ENCODE assay signal across 8 mouse cellular contexts in the genomic region with DNA sequence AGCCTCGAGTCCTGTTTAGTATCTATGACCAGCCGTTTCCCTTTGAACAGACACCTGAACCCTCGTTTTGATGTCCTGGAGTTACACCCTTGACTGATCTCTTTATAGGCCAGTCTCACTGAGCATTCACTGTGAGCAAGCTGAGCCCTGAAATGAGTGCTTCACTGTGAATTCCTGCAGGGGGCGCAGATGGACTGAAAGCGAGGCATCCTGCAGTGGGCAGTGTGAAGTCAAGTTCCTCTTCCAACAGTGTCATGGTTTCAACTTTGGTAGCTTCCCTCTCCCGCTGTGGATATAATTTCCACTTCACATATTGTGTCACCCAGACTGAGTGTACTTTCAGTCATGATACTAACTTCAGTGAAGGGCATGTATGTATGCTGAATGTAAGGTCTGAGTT.
DNase-seq lines count a peak whose midpoint lies in the region; ATAC-seq lines count a peak whose summit lies in the region.

No protein-coding gene starts in this region.

- no peak overlapping the region for H3K27ac ChIP-seq in heart, embryonic 10.5 days
- no peak overlapping the region for H3K27ac ChIP-seq in limb, embryonic 13.5 days

- no peak overlapping the region for H3K4me2 ChIP-seq in limb, embryonic 13.5 days (replicated peaks)

- WGBS in heart, embryonic 10.5 days = 29% methylated on average over 6 of the region's 6 CpGs
- WGBS in limb, embryonic 13.5 days = 13% methylated on average over 6 of the region's 6 CpGs

- peak; percentile 82 to 90 for DNase-seq in heart, adult 18-20 months
- no peak for DNase-seq in heart, embryonic 10.5 days (ENCODE audit: low spot score)
- DNase-seq in embryo, embryonic 10 days (ENCODE audit: low spot score) = peak; percentile 79
- DNase-seq in gastrocnemius, postnatal 4 days (ENCODE audit: low spot score in 2 of 2) = peak; percentile 58 to 78
- peak; percentile 55 to 77 for DNase-seq in kidney, adult 8-10 months
- peak; percentile 67 to 71 for DNase-seq in monocyte, adult 2 months (ENCODE audit: low read depth in 1 of 2, low spot score in 2 of 2)
- DNase-seq in spleen, postnatal 14 days (ENCODE audit: low spot score in 2 of 2) = peak; percentile 56 to 68

- H3K36me3 ChIP-seq in heart, embryonic 10.5 days = no peaks in the 10 kb centered on the region
- H3K36me3 ChIP-seq in limb, embryonic 13.5 days = no peaks in the 10 kb centered on the region

- H3K4me3 ChIP-seq in heart, embryonic 10.5 days = no peak overlapping the region
- no peak overlapping the region for H3K4me3 ChIP-seq in limb, embryonic 13.5 days

- H3K9me3 ChIP-seq in heart, embryonic 10.5 days = no peaks in the 10 kb centered on the region
- H3K9me3 ChIP-seq in limb, embryonic 13.5 days = no peaks in the 10 kb centered on the region

- H3K9ac ChIP-seq in limb, embryonic 13.5 days = no peak overlapping the region

- H3K27me3 ChIP-seq in heart, embryonic 10.5 days (ENCODE audit: insufficient read depth, poor library complexity, severe bottlenecking) = no peaks in the 10 kb centered on the region
- H3K27me3 ChIP-seq in limb, embryonic 13.5 days = no peaks in the 10 kb centered on the region

- no peaks in the 10 kb centered on the region for H3K4me1 ChIP-seq in heart, embryonic 10.5 days
- no peaks in the 10 kb centered on the region for H3K4me1 ChIP-seq in limb, embryonic 13.5 days

- peak; percentile 81 for ATAC-seq in limb, embryonic 13.5 days (ENCODE audit: low FRiP score, low read depth)
